Mouse (Mus musculus): ENCODE measurements around the gene Igsf3.

GRCm38 (mm10) chr3:101492908-101493307 lies 116.0 kb downstream of the Igsf3 start:
- no peak for TF ChIP-seq CTCF (IDR thresholded peaks at IDR 0.05; ENCODE audit: borderline replicate concordance, extremely low read depth, insufficient read depth, insufficient read length)
- no peak for TF ChIP-seq POLR2A (IDR thresholded peaks at IDR 0.05; ENCODE audit: borderline replicate concordance, extremely low read depth, insufficient read depth, insufficient read length, poor library complexity, severe bottlenecking)

Measured in brain, embryonic 14.5 days (tissue).